Mouse (Mus musculus) heart, embryonic 11.5 days (tissue): Measurements from ENCODE around the gene Pdzd2. TPM values are rescaled to one million over a fixed set of nuclear protein-coding genes. Genes with fewer than 3 reads are reported as not detected.

Source experiments
- ATAC-seq: fragments of 200-750 bp; cut with Nextera tagmentation; replicated peaks from 2 replicates; pipeline ENCODE4 v1.8.0; 2017; ENCODE audit warnings: moderate library complexity; ENCODE audit not compliant: insufficient number of reproducible peaks, low FRiP score, low TSS enrichment
- H3K27ac ChIP-seq: fragments of 300-500 bp; sonication (generic); 2 replicates; pipeline ENCODE4 v1.5.1; 2014; ENCODE audit warnings: mild to moderate bottlenecking, low read depth, low read length
- H3K27me3 ChIP-seq: fragments of 300-500 bp; sonication (generic); 2 replicates; pipeline ENCODE4 v1.6.1; 2014; ENCODE audit warnings: mild to moderate bottlenecking, low read length, mixed read lengths; ENCODE audit not compliant: control insufficient read depth, insufficient read depth
- H3K36me3 ChIP-seq: fragments of 300-500 bp; sonication (generic); 2 replicates; pipeline ENCODE4 v1.6.1; 2014; ENCODE audit warnings: mild to moderate bottlenecking, low read length, moderate library complexity, mixed read lengths; ENCODE audit not compliant: control insufficient read depth, insufficient read depth
- H3K4me1 ChIP-seq: fragments of 300-500 bp; sonication (generic); 2 replicates; pipeline ENCODE4 v1.6.1; 2014; ENCODE audit warnings: low read length; ENCODE audit not compliant: control insufficient read depth, insufficient read depth
- H3K4me2 ChIP-seq: fragments of 300-500 bp; sonication (generic); 2 replicates; pipeline ENCODE4 v1.6.1; 2014; ENCODE audit warnings: mild to moderate bottlenecking, moderate library complexity
- H3K4me3 ChIP-seq: fragments of 300-500 bp; sonication (generic); 2 replicates; pipeline ENCODE4 v1.5.1; 2014; ENCODE audit warnings: low read depth, low read length
- H3K9ac ChIP-seq: fragments of 300-500 bp; sonication (generic); 2 replicates; pipeline ENCODE4 v1.6.1; 2014; ENCODE audit warnings: mild to moderate bottlenecking, low read depth, low read length, moderate library complexity
- H3K9me3 ChIP-seq: fragments of 300-500 bp; sonication (generic); replicated peaks from 2 replicates; pipeline ENCODE4 v1.6.1; 2016; ENCODE audit warnings: low read length; ENCODE audit not compliant: control insufficient read depth
- WGBS: fragments of 180-500 bp; shearing (Covaris S2); extraction: QIAGEN DNeasy Blood & Tissue Kit; methylation state at CpG from one replicate; pipeline ENCODE4 v1.1.7; 2014; ENCODE audit not compliant: insufficient replicate concordance; 5-methylcytosine and 5-hydroxymethylcytosine counted together
- polyA plus RNA-seq: library from polyadenylated mRNA; unstranded; fragments of >200 nt; fragmentation: Nextera tagmentation; extraction: Ambion mirVana; gene quantifications from 2 replicates; pipeline ENCODE4 v1.2.1, GENCODE M21; 2014

Gene Pdzd2
- polyA plus RNA-seq, 1 experiment from 2014 or later, result 12.5 TPM

GRCm38 (mm10) chr15:12619273-12619672, 120.5 kb downstream of the Pdzd2 start:
- Histone ChIP-seq H3K27me3 (no peaks in the 10 kb centered on the region), H3K4me1 (peaks cover 4% of the 10 kb centered on the region; the same call in 1 of the 2 replicates), H3K9ac (no peak overlapping the region), H3K9me3 (no peaks in the 10 kb centered on the region; the same call in 1 of the 2 replicates), H3K4me2 (no peak overlapping the region), H3K27ac (no peak overlapping the region), H3K4me3 (no peak overlapping the region), H3K36me3 (no peaks in the 10 kb centered on the region)
- ATAC-seq, result no peak
- WGBS, result 82% methylated on average over 8 of the region's 8 CpGs

DNA sequence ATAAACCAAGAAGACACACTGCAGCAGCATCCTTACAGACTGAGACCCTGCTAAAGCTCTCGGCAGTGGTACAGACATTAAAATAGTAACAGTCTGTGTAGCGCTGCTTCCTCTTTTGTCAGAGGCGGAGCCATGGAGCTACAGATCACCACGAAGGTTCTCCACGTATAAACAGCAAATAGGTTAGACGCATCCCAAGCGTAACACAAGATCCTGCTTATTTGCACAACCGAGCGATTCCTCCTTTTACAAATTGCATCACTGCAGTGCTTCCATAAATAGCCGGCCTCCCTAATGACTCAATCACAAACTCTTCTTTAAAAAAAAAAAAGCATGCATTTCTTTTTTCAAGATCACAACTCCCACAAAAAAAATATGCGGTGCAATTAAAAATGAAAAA, 122.1 kb downstream of the Pdzd2 start:
- peaks cover 4% of the 10 kb centered on the region; the same call in 1 of the 2 replicates for H3K4me1 ChIP-seq
- no peaks in the 10 kb centered on the region for H3K36me3 ChIP-seq
- H3K9ac ChIP-seq, result no peak overlapping the region
- no peaks in the 10 kb centered on the region for H3K9me3 ChIP-seq
- 62% methylated on average over 11 of the region's 11 CpGs for WGBS
- H3K27ac ChIP-seq, result no peak overlapping the region
- no peak overlapping the region for H3K4me3 ChIP-seq
- H3K4me2 ChIP-seq, result 0 out of 2 replicates have a peak overlapping the region, but pooled peaks have one; percentile 29
- no peaks in the 10 kb centered on the region for H3K27me3 ChIP-seq
- no peak for ATAC-seq

- Histone ChIP-seq H3K27me3 (no peaks in the 10 kb centered on the region), H3K4me2 (0 out of 2 replicates have a peak overlapping the region, but pooled peaks have one; percentile 29), H3K4me3 (no peak overlapping the region), H3K9me3 (no peaks in the 10 kb centered on the region), H3K9ac (no peak overlapping the region), H3K27ac (no peak overlapping the region), H3K4me1 (peaks cover 4% of the 10 kb centered on the region; the same call in 1 of the 2 replicates), H3K36me3 (no peaks in the 10 kb centered on the region)
- 49% methylated on average over 8 of the region's 8 CpGs for WGBS
- ATAC-seq, result no peak
Measured at GRCm38 (mm10) chr15:12617220-12617619, 122.5 kb downstream of the Pdzd2 start.

DNA sequence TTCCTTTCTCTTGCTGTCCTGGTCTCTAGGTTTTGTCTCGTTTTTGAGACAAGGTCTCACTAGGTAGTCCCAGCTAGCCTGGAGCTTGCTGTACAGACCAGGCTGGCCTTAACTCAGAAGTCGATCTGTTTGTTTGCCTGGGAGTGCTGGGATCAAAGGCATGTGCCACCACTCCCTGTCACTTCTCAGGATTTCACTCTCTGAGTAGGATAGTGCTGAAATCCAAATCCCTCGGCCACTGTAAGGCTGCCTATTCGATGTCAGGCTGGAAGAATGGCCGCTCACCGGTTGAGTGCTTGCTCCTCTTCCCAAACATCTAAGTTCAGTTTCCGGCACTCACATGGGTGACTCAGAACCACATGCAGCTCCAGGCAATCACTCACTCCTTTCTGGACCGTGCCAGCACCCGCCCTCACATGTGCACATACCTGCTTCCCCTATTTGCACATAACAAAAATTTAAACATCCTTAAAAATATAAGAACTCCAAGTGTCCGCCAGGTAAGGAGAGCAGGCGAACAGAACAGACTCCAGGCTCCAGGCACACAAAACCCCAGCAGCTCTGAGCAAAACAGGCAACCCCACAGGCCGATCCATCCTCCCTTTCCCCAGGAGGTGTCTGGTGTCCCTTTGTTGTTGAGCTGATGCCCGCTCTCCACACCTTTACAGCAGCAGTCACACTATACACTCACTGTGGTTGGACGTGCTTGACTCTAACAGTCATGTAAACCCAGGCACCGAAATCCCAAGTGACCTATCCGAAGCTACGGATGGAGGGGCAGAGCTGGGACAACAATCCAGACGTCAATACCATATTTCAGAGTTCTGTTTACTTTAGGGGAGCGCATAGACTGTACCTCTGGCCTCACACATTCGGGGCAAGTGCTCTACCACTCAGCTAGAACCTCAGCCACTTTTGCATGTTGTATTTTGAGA, 124.5 kb downstream of the Pdzd2 start:
- H3K27me3 ChIP-seq, result no peaks in the 10 kb centered on the region
- H3K4me2 ChIP-seq, result no peak overlapping the region
- H3K9me3 ChIP-seq, result no peaks in the 10 kb centered on the region
- no peaks in the 10 kb centered on the region for H3K36me3 ChIP-seq
- no peak for ATAC-seq
- no peak overlapping the region for H3K27ac ChIP-seq
- 54% methylated on average over 20 of the region's 20 CpGs for WGBS
- H3K4me3 ChIP-seq, result no peak overlapping the region
- H3K9ac ChIP-seq, result no peak overlapping the region
- H3K4me1 ChIP-seq, result peaks cover 4% of the 10 kb centered on the region; the same call in 1 of the 2 replicates

DNA sequence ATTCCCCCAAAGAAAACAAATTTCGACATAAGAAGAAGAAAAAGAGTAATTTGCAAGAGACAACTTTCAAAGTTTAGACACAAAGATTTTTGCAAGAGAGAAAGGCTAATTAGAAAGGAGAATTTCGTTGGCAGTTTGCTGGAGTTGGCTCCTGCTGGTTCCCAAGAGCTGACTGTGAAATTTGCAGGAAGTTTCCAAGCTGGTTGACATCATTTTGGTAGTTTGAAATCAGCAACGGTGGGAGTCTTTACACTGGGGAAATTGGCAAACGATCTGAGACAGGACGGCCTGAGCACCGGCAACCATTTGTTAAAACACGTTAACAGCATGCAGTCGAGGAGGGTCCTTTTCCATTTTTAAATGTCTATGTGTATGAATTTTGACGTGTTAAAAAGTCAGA, 125.7 kb downstream of the Pdzd2 start:
- Histone ChIP-seq H3K4me1 (peaks cover 4% of the 10 kb centered on the region; the same call in 1 of the 2 replicates), H3K36me3 (no peaks in the 10 kb centered on the region), H3K9me3 (no peaks in the 10 kb centered on the region), H3K27me3 (no peaks in the 10 kb centered on the region), H3K4me3 (no peak overlapping the region), H3K27ac (no peak overlapping the region), H3K4me2 (no peak overlapping the region), H3K9ac (no peak overlapping the region)
- WGBS, result 52% methylated on average over 9 of the region's 9 CpGs
- no peak for ATAC-seq

DNA sequence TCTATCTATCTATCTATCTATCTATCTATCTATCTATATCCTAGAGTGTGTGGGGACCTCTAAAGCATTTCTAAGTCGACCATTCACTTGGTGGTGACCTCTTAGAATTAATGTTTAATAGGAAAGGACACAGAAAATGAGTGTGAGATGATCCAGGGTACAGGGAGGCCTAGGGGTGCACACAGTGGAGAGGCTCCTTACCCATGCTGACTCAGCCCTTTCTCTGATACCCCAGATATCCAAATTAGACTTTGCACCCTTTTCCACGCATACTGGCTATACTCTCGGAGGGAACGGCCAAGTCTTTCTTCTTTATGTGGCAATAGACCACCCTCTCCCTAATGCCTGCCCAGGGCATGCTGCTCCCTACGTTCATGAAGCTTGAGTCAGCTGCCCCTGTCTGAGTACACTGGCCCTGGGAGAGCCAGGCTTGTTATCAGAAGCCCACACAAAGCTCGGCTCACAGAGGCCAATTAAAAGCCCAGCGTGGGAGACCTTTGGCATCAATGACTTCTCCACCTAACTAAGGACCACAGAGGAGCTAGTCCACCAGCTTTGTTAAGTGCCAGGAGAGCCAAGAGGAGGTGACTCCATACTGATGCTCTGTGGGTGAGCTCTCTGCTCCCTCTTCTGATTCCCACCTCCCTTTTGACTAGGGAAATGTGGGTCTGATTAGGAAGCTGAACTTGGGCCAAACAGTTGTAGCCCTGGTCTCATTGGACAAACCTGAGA, 126.6 kb downstream of the Pdzd2 start:
- H3K4me3 ChIP-seq, result no peak overlapping the region
- H3K27me3 ChIP-seq, result no peaks in the 10 kb centered on the region
- H3K9me3 ChIP-seq, result no peaks in the 10 kb centered on the region
- WGBS, result 60% methylated on average over 7 of the region's 7 CpGs
- H3K4me2 ChIP-seq, result no peak overlapping the region
- H3K4me1 ChIP-seq, result peaks cover 4% of the 10 kb centered on the region; the same call in 1 of the 2 replicates
- ATAC-seq, result no peak
- no peak overlapping the region for H3K9ac ChIP-seq
- H3K36me3 ChIP-seq, result no peaks in the 10 kb centered on the region
- no peak overlapping the region for H3K27ac ChIP-seq

DNA sequence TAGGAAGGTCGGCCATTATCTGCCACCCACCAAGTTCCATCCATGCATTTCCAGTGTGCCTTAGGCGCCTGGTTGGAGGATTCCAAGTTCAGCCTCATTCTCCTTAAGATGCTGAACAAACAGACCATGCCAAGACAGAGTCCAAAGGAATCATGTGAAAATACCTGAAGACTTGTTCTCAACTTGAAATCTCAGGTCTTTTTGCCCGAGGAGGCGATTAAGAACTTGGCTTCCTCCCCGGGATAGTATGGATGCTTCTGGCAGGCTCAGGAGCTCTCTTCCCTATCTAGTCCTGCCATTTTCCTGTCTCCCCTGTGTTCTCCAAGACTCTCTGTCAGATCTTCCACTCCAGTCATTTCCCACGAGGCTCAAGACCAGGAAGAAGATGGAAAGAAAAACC, 131.6 kb downstream of the Pdzd2 start:
- no peak for ATAC-seq
- H3K4me2 ChIP-seq, result no peak overlapping the region
- H3K36me3 ChIP-seq, result no peaks in the 10 kb centered on the region
- no peak overlapping the region for H3K9ac ChIP-seq
- H3K27me3 ChIP-seq, result no peaks in the 10 kb centered on the region
- H3K9me3 ChIP-seq, result no peaks in the 10 kb centered on the region
- no peak overlapping the region for H3K27ac ChIP-seq
- H3K4me1 ChIP-seq, result no peaks in the 10 kb centered on the region
- 71% methylated on average over 6 of the region's 6 CpGs for WGBS
- no peak overlapping the region for H3K4me3 ChIP-seq

DNA sequence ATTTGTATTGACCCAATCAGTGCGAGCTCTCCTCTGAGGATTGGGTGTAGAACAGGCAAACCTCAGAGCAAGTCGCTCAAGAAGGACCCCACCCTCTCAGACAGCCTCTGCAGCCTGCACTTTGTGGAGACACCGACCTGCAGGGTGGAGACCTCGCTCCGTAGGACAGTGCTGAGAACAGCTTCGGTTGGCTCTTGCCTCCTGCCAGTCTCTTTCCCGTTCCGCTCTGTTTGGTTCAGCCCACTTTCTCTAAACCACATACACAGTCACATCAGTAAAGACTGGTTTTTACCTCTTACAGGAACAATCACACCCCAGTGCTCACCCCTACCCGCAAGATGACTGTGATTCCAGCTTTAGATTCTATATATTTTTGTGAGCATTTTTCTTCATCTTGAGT, 133.4 kb downstream of the Pdzd2 start:
- no peak for ATAC-seq
- H3K9me3 ChIP-seq, result no peaks in the 10 kb centered on the region
- H3K4me1 ChIP-seq, result no peaks in the 10 kb centered on the region
- H3K36me3 ChIP-seq, result no peaks in the 10 kb centered on the region
- no peak overlapping the region for H3K9ac ChIP-seq
- H3K4me3 ChIP-seq, result no peak overlapping the region
- no peaks in the 10 kb centered on the region for H3K27me3 ChIP-seq
- H3K4me2 ChIP-seq, result no peak overlapping the region
- WGBS, result 69% methylated on average over 9 of the region's 9 CpGs
- no peak overlapping the region for H3K27ac ChIP-seq
